Mouse (Mus musculus): ENCODE measurements around the gene Ddx39. TPM values are rescaled to one million over a fixed set of nuclear protein-coding genes. Genes with fewer than 3 reads are reported as not detected.

The Ddx39 gene
- polyA plus RNA-seq, 1 experiment from 2014 or later: 80.9 TPM

DNA sequence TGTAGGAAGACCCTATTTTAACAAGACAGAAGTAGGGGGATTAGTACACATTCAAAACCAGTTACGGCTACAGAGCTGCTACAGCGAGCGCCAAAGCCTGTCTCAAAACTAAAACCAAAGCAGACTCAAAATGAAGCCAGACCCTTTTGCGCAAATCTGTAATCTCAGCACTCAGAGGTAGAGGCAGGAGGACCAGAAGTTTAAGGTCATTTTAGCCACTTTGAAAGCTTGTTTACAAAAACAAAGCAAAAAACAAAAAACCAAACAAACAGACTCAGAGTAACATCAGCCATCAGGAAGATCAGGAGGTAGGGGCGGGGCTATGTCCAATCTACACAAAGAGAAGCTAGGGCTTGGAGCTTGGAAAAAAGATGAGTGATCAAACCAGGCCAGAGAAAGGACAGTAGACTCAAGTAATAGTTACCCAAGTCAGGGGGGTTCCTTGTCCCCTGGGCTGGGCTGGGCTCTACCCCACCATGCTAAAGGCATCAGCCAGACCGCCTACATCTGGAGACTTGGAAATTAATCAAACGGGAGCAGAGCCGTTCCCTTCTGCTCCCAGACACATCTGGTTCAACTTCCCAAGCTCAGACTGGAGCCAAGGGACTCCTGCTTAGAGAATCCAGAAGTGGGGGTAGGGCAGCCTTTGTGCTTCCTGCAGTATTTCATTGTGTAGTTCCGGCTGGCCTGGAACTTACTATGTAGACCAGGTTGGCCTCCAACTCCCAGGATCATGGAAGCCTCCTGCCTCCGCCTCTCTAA, 24.2 kb downstream of the Ddx39 start:
- no peak for DNase-seq
- Histone ChIP-seq H3K4me1 (ENCODE audit: insufficient read depth) (peaks cover 51% of the 10 kb centered on the region), H3K9me3 (ENCODE audit: low read length) (no peaks in the 10 kb centered on the region), H3K27ac (ENCODE audit: low read depth) (peak overlapping the region; percentile 89), H3K4me3 (ENCODE audit: low read depth, low read length) (peak overlapping the region; percentile 60), H3K36me3 (replicated peaks; ENCODE audit: insufficient read depth, low read length) (peaks cover 1% of the 10 kb centered on the region; the same call in 1 of the 2 replicates), H3K27me3 (ENCODE audit: insufficient read depth, low read length) (no peaks in the 10 kb centered on the region), H3K4me2 (ENCODE audit: low read depth, low read length) (peak overlapping the region; percentile 78), H3K9ac (replicated peaks) (peak overlapping the region; percentile 44)
- TF ChIP-seq EP300 (IDR thresholded peaks at IDR 0.05; ENCODE audit: low read depth): no peak
- TF ChIP-seq CTCF (IDR thresholded peaks at IDR 0.05; ENCODE audit: low read depth): no peak
- 74% methylated on average over 10 of the region's 10 CpGs for WGBS (ENCODE audit: insufficient replicate concordance)
- ATAC-seq: no peak

DNA sequence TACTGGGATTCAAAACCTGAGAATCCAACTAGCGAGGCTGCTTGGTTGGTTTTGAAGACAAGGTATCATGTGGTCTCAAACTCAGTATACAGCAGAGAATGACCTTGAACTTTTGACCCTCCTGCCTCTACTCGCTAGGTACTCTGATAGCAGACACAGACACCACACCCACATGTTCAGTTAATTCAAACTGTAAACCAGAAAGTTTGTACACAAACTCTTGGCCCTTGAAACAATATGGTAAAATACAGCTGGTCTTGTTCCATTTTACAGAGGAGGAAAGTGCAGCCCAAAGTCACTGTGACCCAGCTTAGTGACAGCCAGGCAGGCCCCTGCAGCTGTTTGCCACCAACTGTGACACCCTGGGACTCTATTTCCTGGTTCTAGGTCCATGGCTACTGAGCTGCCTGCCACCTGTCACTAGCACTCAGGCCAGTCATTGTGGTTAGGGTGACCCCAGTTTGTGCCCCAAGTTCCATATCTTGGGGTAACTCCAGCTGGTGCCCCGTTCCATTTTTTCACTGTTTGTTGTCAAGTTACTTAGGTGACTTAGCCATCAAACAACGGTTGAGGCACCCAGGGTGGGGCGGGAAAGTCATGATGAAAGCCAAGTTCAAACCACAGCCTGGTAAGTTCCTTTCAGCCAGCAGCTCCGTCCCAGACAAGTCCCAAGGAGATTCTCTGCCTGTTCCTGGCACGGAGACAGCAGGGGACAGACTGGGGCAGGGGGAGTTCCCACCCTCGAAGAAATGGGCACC, 24.9 kb downstream of the Ddx39 start:
- Histone ChIP-seq H3K9me3 (ENCODE audit: low read length) (no peaks in the 10 kb centered on the region), H3K4me3 (ENCODE audit: low read depth, low read length) (peak overlapping the region; percentile 60), H3K27ac (ENCODE audit: low read depth) (peak overlapping the region; percentile 89), H3K36me3 (replicated peaks; ENCODE audit: insufficient read depth, low read length) (no peaks in the 10 kb centered on the region; the same call in 1 of the 2 replicates), H3K4me1 (ENCODE audit: insufficient read depth) (peaks cover 51% of the 10 kb centered on the region), H3K9ac (replicated peaks) (peak overlapping the region; percentile 39), H3K27me3 (ENCODE audit: insufficient read depth, low read length) (no peaks in the 10 kb centered on the region), H3K4me2 (ENCODE audit: low read depth, low read length) (peak overlapping the region; percentile 78)
- TF ChIP-seq CTCF (IDR thresholded peaks at IDR 0.05; ENCODE audit: low read depth): no peak
- no peak for TF ChIP-seq EP300 (IDR thresholded peaks at IDR 0.05; ENCODE audit: low read depth)
- ATAC-seq (peak; percentile 16), DNase-seq (peak; percentile 59)
- 14% methylated on average over 8 of the region's 8 CpGs for WGBS (ENCODE audit: insufficient replicate concordance)

GRCm38 (mm10) chr8:83740586-83740975, 25.6 kb downstream of the Ddx39 start:
- peak overlapping the region; percentile 74 for H3K9ac ChIP-seq (replicated peaks)
- TF ChIP-seq EP300 (IDR thresholded peaks at IDR 0.05; ENCODE audit: low read depth) (no peak), CTCF (IDR thresholded peaks at IDR 0.05; ENCODE audit: low read depth) (no peak)
- H3K36me3 ChIP-seq (replicated peaks; ENCODE audit: insufficient read depth, low read length): no peaks in the 10 kb centered on the region; the same call in 1 of the 2 replicates
- DNase-seq: no peak
- peak overlapping the region; percentile 78 for H3K4me2 ChIP-seq (ENCODE audit: low read depth, low read length)
- peak overlapping the region; percentile 89 for H3K27ac ChIP-seq (ENCODE audit: low read depth)
- ATAC-seq: no peak
- peak overlapping the region; percentile 60 for H3K4me3 ChIP-seq (ENCODE audit: low read depth, low read length)
- H3K9me3 ChIP-seq (ENCODE audit: low read length): no peaks in the 10 kb centered on the region
- peaks cover 51% of the 10 kb centered on the region for H3K4me1 ChIP-seq (ENCODE audit: insufficient read depth)
- no peaks in the 10 kb centered on the region for H3K27me3 ChIP-seq (ENCODE audit: insufficient read depth, low read length)
- WGBS (ENCODE audit: insufficient replicate concordance): 5% methylated on average over 3 of the region's 3 CpGs

DNA sequence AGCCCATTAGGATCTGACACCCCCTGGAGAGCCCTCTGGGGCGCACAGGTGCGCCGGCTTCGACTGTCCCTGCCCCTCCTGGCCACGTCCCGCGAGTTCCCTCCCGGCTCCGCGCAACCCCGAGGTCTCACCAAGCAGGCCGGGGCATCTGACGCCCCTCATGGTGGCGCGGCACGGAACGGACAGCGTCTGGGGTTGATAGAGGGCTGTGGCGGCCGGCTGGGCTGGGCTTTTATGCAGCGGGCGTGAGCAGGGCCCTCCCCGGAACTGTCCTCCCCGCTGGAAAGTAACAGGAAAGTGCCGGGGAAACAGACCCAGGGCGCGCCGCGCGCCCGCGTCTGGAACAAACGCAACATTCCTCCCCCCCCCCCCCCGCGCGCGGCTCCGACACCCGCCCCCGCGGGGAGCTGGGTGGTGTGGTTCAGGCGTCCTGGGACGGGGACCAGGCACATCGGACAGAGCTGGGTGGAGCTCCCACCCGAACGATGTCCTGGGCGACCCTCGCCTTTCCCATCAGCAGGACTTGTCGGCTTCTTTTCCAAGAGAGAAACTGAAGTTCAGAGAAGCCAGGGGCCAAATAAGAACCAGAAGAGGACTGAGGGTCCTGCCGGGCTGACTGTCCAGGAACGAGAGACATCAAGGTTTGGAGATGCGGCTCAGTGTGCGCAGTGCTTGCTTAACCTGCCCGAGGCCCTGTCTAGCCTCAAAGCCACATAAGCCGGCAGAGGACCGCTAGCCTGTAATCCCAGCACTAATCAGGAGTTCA, 26.2 kb downstream of the Ddx39 start, which contains the start of gene Adgre5:
Gene Adgre5 (minus strand): TSS at position 351 of the 766 bp plus-strand sequence.
- no peaks in the 10 kb centered on the region for H3K27me3 ChIP-seq (ENCODE audit: insufficient read depth, low read length)
- no peaks in the 10 kb centered on the region for H3K36me3 ChIP-seq (replicated peaks; ENCODE audit: insufficient read depth, low read length)
- DNase-seq (peak; percentile 79), ATAC-seq (peak; percentile 61)
- no peaks in the 10 kb centered on the region for H3K9me3 ChIP-seq (ENCODE audit: low read length)
- peak within 1 kb of the TSS; percentile 78 for H3K4me2 ChIP-seq (ENCODE audit: low read depth, low read length)
- TF ChIP-seq CTCF (IDR thresholded peaks at IDR 0.05; ENCODE audit: low read depth) (no peak; the same call in 1 of the 2 replicates), EP300 (IDR thresholded peaks at IDR 0.05; ENCODE audit: low read depth) (no peak)
- H3K27ac ChIP-seq (ENCODE audit: low read depth): peak within 1 kb of the TSS; percentile 89
- peak within 1 kb of the TSS; percentile 74 for H3K9ac ChIP-seq (replicated peaks)
- WGBS (ENCODE audit: insufficient replicate concordance): 4% methylated on average over 45 of the region's 56 CpGs
- peak within 1 kb of the TSS; percentile 60 for H3K4me3 ChIP-seq (ENCODE audit: low read depth, low read length)
- H3K4me1 ChIP-seq (ENCODE audit: insufficient read depth): peaks cover 51% of the 10 kb centered on the region

DNA sequence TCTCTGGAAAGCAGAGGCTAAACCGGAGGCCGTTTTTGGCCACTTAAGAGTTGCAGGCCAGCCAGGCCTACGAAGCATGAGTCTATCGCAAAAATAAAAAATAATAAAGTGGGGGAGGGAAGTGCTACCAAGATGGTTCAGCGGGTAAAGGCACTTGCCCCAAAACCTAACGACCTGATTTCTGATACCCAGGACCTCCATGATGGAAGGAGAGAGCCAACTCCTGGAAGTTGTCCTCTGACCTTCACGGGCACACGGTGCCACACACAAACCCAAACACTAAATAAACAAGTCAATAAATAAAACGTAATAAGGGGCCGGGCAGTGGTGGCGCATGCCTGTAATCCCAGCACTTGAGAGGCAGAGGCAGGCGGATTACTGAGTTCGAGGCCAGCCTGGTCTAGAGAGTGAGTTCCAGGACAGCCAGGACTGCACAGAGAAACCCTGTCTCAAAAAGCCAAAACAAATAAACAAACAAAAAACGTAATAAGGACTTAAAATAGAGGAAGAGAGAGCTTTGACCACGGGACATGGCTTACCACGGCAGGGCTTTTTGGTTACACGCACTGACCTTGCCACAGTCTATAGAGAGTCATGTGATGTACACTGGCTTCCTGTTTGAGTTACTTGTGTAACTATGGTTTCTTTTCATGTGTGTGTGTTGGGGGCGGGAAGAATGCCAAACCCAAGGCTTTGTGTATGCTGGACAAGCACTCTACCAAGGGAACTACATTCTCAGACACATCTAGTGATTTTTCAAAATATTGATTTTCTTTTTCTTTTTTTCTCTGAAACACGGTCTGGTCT, 27.1 kb downstream of the Ddx39 start:
- peak overlapping the region; percentile 74 for H3K9ac ChIP-seq (replicated peaks)

More for the DNA sequence above, 27.1 kb downstream of the Ddx39 start:
- peak overlapping the region; percentile 60 for H3K4me3 ChIP-seq (ENCODE audit: low read depth, low read length)
- H3K27me3 ChIP-seq (ENCODE audit: insufficient read depth, low read length): no peaks in the 10 kb centered on the region
- H3K4me1 ChIP-seq (ENCODE audit: insufficient read depth): peaks cover 43% of the 10 kb centered on the region
- peak; percentile 53 for DNase-seq
- no peaks in the 10 kb centered on the region for H3K36me3 ChIP-seq (replicated peaks; ENCODE audit: insufficient read depth, low read length)
- peak overlapping the region; percentile 78 for H3K4me2 ChIP-seq (ENCODE audit: low read depth, low read length)
- peak; percentile 57 for ATAC-seq
- H3K27ac ChIP-seq (ENCODE audit: low read depth): peak overlapping the region; percentile 89
- 57% methylated on average over 19 of the region's 19 CpGs for WGBS (ENCODE audit: insufficient replicate concordance)
- no peaks in the 10 kb centered on the region for H3K9me3 ChIP-seq (ENCODE audit: low read length)
- TF ChIP-seq CTCF (IDR thresholded peaks at IDR 0.05; ENCODE audit: low read depth) (no peak), EP300 (IDR thresholded peaks at IDR 0.05; ENCODE audit: low read depth) (0 out of 2 replicates have a peak, but pooled peaks have one; percentile 9)
